18 mouse cellular contexts compared by ENCODE assay signal in genomic region chr5:130772491-130772890, GRCm38 (mm10).
"Had no signal": no experiment of that assay in that cellular context is flagged by ENCODE, and none has a peak within 500 bp of the region (broad histone marks: within the 10 kb centered on the region; RNA-seq: fewer than 3 reads in every experiment).

No protein-coding gene starts in this region.

- H3K27ac ChIP-seq: liver, embryonic 13.5 days; liver, embryonic 15.5 days; lung, embryonic 15.5 days; macrophage; midbrain, embryonic 12.5 days; midbrain, embryonic 15.5 days; neural tube, embryonic 12.5 days; stomach, embryonic 15.5 days; stomach, postnatal 0 days had no signal

- H3K36me3 ChIP-seq: liver, embryonic 13.5 days; liver, embryonic 15.5 days; lung, embryonic 15.5 days; midbrain, embryonic 12.5 days; midbrain, embryonic 15.5 days; neural tube, embryonic 12.5 days; stomach, embryonic 15.5 days had no signal

- H3K4me2 ChIP-seq: liver, embryonic 13.5 days; liver, embryonic 15.5 days; lung, embryonic 15.5 days; midbrain, embryonic 12.5 days; midbrain, embryonic 15.5 days; neural tube, embryonic 12.5 days; stomach, embryonic 15.5 days had no signal

- H3K4me3 ChIP-seq: liver, embryonic 13.5 days; liver, embryonic 15.5 days; lung, embryonic 15.5 days; midbrain, embryonic 12.5 days; midbrain, embryonic 15.5 days; neural tube, embryonic 12.5 days; stomach, embryonic 15.5 days had no signal

- H3K4me1 ChIP-seq: liver, embryonic 13.5 days; liver, embryonic 15.5 days; lung, embryonic 15.5 days; midbrain, embryonic 12.5 days; midbrain, embryonic 15.5 days; neural tube, embryonic 12.5 days; stomach, embryonic 15.5 days had no signal

- H3K9me3 ChIP-seq: liver, embryonic 15.5 days; lung, embryonic 15.5 days; midbrain, embryonic 12.5 days; midbrain, embryonic 15.5 days; neural tube, embryonic 12.5 days; stomach, embryonic 15.5 days had no signal

- ATAC-seq: liver, postnatal 0 days; lung, postnatal 0 days; midbrain, embryonic 15.5 days had no signal

- DNase-seq: liver, embryonic 13.5 days; liver, postnatal 0 days; lung, adult 2 months; lung, postnatal 14 days; lung, postnatal 36 days; right cerebral cortex, postnatal 14 days; thymus, adult 2 months; thymus, postnatal 25 days; thymus, postnatal 4 days had no signal

- H3K9ac ChIP-seq: liver, embryonic 13.5 days; liver, embryonic 15.5 days; liver, postnatal 0 days; lung, embryonic 15.5 days; midbrain, embryonic 12.5 days; midbrain, embryonic 15.5 days; neural tube, embryonic 12.5 days; stomach, embryonic 15.5 days had no signal

- H3K27me3 ChIP-seq: liver, embryonic 13.5 days; liver, embryonic 15.5 days; lung, embryonic 15.5 days; midbrain, embryonic 12.5 days; midbrain, embryonic 15.5 days; neural tube, embryonic 12.5 days; stomach, embryonic 15.5 days had no signal
